Mouse (Mus musculus): ENCODE results near the gene Plppr3.
A peak's percentile ranks its signal among the peaks of the same experiment; 100 is the strongest.
"Not testable (repeated sequence)": the region's sequence is repeated elsewhere in the genome, so short reads cannot be mapped to it uniquely, and the experiment has no call there.

Gene Plppr3

DNA sequence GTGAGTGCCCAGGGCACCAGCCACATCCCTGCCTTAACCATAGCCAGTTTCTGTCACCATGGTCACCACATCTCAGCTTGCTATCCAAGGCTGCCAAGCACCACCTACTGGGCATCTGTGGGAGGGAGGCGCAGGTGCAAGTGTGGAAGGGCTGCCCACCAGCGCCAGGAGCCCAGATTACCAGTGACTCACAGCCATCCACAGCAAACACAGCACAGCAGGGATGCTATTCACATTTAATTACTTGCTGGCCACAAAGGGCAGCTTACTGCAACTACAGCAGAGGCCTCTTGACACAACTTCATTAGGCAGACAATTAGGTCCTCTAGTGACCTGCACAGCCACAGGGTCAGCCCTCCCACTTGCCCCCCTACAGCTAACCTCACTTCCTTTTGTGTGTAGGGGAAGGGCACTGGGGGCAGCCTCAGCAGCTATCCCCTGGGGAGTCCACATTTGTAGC lies 26.5 kb upstream of the Plppr3 start:
- DNase-seq (ENCODE audit: low spot score in 2 of 2), result peak in 1 of 2 experiments; percentile 77

DNA sequence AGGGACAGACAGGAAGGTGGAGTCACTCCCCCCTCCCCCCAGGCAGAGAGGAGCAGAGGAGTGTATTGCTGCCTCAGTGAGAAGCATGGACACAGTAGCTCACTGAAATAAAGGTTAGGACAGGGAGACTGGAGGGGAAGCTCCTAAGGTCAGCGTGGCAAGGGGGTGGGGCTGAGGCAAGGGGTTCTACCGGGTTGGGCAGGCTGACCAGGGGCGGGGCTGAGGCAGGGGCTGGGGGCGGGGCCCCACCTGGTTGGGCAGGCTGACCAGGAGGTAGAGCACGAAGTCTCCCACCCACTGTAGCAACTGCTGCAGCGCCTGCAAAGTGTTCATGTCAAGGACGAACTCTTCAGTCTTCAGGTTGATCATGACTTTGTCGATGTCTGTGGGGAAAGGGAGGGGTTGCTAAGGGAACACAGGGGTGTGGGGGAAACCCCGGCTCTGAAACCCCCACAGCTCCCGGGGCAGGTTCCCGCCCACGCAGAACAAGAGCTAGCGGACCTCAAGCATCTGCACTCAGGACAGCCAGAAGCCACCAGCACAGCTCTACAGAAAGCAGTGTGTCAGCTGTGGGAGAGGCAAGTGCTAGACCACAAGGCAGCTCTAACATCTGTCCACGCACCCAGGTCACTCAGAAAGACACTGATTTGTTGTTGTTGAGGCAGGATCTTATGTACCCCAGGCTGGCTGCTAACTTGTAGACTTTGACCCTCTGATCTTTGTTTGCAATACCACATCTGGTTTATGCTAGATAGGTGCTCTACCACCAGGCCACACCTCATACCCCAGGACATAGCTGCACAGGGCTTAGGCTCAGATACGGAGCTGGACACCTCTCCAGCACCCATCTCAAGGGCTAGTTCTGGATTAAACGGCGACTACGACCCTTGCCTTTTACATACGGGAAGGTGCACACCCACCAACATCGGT lies 23.1 kb upstream of the Plppr3 start:
- DNase-seq (ENCODE audit: low spot score in 2 of 2), result no peak

DNA sequence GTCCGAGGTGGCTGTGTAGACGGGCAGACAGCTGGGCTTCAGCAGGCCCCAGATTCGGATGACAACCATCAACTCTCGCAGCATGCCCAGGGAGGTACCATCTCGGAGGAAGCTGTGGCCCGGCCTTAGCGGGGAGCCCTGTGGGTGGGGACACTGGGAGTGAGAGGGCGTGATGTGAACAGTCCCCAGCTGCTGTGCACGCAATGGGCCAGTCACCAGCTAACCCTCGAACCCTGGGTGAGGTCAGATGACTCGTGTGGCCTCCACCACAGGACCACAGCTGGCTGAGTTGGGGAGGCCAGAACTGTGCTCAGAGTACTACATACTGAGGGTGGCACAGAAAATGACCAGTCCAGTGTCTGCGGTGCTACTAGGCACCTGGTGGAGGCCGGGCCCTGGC lies 22.4 kb upstream of the Plppr3 start:
- DNase-seq (ENCODE audit: low spot score in 2 of 2), result no peak

DNA sequence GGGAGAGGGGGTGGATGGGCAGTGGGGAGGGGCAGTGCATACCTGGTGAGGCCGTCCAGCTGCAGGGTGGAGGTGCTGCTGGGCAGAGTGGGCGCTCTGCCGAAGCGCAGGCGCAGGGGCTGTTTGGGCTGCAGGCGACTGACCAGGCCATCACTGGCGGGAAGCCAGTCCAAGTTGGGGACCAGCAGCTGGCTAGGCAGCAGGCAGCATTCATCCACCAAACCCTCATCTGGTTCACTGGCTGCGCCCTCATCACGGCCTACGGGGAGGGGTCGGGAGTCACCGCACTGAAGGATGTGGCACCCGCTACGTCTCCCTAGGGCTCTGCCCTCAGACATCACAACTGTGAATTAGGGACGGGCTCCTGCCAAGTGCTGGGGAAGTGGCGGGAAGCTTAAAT lies 21.9 kb upstream of the Plppr3 start:
- no peak for DNase-seq (ENCODE audit: low spot score in 2 of 2)

DNA sequence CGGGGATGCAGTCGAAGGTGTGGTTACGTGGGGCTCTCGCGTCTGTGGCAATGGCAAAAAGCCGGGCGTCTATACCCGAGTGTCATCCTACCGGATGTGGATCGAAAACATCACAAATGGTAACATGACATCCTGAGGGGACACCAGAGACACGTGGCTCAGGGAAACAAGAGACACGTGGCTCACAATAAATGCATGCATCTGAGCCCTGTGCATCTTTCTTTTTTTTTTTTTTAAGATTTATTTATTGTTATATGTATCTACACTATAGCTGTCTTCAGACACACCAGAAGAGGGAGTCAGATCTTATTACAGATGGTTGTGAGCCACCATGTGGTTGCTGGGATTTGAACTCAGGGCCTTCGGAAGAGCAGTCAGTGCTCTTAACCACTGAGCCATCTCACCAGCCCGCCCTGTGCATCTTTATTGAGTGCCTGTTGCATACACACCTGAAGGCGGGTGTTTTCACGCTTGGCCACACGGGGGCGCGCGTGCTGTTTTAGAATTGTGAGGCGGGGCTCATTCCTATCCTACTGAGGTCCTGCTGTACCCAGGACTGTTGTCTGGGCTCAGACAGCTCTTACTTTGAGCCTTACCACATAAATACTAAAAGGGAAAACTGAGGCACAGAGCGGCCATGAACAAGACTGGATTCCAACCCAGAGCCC lies 18.2 kb upstream of the Plppr3 start:
- DNase-seq (ENCODE audit: low spot score in 2 of 2), result peak in 1 of 2 experiments; percentile 81

DNA sequence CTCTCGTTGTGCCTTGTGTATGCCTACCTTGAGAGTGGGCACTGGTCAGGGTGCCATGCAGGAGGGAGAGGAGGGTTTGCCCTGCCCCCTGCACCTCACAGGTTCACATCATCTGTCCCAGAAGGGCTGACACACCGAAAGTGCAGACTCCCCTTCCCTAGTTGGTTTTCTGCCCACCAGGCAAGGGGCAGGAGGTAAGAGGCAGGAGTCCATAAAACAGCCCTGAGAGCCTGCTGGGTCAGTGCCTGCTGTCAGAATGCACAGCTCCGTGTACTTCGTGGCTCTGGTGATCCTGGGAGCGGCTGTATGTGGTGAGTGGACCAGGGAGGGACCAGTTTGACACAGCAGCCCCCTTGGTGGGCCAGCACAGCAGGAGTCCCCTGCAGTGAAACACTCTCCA lies 16.2 kb upstream of the Plppr3 start, which contains the start of gene Cfd:
TSS of gene Cfd (plus strand) at position 184 of the 400 bp plus-strand sequence.
- DNase-seq (ENCODE audit: low spot score in 2 of 2), result no peak

DNA sequence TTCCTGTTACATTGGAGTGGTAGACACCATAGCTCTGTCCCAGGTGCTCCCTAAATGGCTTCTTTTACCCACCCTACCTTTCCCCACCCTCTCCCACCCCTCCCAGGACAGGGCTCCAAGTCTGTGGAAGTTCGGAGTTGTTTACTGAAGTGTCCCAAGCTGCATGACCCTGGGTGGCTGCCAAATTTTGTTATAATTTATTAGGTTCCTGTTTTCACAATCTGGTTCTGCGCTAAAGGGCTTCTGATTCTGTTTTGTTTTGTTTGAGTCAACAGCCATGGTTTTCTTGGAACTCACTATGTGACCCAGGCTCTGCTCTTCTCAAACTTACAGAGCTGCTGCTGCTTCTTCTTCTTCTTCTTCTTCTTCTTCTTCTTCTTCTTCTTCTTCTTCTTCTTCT lies 15.0 kb upstream of the Plppr3 start:
- no peak for DNase-seq (ENCODE audit: low spot score in 2 of 2)

DNA sequence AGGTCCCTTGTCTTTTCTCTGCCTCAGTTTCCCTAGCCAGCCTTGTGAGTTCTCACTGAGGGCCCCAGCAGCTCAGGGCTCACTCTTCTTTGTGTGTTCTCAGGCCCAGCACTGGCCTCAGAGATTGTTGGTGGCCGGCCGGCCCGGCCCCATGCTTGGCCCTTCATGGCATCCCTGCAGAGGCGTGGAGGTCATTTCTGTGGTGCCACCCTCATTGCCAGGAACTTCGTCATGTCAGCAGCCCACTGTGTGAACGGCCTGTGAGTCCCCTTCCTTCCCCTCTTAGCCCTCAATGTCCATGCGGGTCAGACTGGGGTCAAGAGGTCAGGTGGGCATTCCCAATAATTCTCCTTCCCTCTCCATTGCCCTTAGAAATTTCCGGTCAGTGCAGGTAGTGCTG lies 12.2 kb upstream of the Plppr3 start:
- DNase-seq (ENCODE audit: low spot score in 2 of 2), result no peak

DNA sequence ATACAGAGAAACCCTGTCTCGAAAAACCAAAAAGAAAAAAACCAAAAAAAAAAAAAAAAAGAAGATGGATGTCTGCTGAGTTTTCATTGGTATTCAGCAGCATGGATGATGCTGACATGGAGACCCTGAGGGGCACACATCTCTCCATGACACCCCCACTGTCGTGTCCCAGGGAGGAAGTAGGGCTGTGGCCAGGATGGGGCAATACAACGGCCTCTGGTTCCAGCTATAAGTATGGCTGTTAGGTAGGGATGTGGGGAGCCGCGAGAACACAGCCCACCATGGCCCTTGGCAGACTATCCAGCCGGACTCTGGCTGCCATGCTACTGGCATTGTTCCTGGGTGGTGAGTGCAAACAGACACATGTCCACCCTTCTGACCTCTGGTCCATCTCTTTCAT lies 11.6 kb upstream of the Plppr3 start, which contains the start of gene Elane:
TSS of gene Elane (plus strand) at position 194 of the 400 bp plus-strand sequence.
- no peak for DNase-seq (ENCODE audit: low spot score in 2 of 2)

DNA sequence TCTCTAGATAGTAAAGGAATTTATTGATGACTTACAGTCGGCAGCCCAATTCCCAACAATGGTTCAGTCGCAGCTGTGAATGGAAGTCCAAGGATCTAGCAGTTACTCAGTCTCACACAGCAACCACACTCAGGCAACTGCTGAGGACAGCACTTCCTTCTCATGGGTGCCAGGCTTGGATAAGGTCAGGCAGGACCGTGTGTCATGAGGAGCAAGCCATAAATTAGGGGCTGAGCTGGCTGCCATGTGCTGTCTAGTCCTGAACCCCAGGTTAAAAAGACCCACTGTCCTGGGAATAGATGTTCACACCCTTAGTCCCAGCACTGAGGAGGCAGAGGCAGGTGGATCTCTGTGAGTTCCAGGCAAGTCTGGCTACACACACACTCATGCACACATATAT lies 10.5 kb upstream of the Plppr3 start:
- DNase-seq (ENCODE audit: low spot score in 2 of 2), result not testable (repeated sequence)

DNA sequence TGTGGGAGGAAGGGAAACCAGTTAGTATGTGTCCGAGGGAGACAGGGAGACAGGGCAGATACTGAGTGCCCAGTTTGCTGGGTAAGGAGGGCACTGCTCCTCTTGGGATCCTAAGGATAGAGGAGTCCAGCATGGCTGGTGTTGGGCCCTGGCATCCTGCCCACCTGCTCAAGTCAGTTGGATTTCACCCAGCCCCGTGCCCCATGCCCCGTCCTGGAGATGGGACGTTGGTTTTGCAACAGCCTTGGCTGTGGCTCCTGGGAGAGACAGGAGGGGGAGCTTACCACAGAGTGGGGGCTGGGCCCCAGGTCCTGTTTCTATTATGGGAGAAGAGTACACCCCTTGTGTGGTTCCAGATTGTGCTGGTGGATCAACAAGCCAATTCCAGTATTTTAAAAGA lies 10.0 kb upstream of the Plppr3 start:
- no peak for DNase-seq (ENCODE audit: low spot score in 2 of 2)

DNA sequence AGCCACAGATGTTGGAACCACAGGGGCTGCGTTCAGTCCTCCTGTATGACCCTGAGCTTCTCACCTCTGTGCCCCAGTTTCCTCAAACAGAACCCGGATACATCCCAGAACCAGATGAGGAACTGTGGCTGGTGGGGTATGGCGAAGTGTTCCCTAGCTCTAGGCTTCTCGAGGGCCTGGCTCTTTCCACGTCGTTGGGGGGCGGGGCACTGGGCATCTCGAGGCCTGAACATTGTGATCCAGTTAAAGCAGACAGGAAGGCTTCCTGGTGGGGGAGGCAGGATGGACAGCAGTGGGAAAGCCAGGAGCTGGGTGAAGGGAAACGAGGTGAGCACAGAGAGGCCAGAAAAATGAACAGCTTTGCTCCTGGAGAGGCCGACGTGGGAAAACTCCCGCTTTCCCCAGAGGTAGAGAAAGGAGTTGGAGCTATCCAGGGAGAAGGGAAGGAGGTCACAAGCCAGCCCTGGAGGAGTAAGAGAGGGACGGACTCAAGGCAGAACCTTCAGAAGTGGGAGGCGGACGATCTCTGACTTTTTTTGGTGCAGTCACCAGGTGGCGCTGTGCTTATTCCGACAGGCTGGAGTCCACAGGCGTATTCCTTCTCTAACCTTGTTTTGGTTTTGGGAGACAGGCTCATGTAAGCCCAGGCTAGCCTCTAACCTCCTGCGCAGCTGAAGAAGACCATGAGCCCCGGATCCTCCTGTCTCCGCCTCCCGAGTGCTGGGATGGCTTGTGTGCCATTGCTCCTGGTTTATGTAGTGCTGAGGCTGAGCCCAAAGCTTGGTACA lies 9.1 kb upstream of the Plppr3 start:
- DNase-seq (ENCODE audit: low spot score in 2 of 2), result peak in 1 of 2 experiments; percentile 82

DNA sequence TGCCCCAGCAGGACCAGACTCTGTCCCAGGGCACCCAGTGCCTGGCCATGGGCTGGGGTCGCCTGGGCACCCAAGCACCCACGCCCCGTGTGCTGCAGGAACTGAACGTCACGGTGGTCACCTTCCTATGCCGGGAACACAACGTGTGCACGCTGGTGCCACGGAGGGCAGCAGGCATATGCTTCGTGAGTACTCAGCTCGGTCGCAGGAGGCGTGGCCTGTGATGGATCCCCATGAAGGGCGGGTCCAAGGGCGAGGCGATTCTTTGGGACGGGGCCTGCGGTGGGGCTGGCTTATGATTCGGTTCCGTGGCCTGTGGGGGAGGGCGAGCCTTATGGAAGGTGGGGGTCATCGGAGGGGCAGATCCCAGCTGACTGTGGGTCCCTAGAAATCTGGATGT lies 7.5 kb upstream of the Plppr3 start:
- no peak for DNase-seq (ENCODE audit: low spot score in 2 of 2)

DNA sequence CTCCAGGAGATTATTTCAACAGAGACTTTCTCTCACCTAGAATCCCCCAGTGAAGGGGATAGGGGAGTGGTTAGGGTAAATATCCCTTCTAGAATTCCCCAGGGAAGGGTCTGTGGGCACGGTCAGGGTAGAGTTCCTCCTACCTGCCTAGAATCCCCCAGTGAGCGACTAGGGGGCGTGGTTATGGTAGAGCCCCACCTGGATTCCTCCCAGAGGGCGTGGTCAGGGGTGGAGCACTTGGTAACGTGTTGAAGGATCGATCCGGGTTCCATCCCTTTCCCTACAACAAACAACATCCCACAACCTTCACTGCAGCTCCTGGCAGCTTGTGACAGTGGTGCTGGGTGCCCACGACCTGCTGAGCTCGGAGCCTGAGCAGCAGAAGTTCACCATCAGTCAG lies 6.3 kb upstream of the Plppr3 start:
- peak in 1 of 2 experiments; percentile 42 for DNase-seq (ENCODE audit: low spot score in 2 of 2)

DNA sequence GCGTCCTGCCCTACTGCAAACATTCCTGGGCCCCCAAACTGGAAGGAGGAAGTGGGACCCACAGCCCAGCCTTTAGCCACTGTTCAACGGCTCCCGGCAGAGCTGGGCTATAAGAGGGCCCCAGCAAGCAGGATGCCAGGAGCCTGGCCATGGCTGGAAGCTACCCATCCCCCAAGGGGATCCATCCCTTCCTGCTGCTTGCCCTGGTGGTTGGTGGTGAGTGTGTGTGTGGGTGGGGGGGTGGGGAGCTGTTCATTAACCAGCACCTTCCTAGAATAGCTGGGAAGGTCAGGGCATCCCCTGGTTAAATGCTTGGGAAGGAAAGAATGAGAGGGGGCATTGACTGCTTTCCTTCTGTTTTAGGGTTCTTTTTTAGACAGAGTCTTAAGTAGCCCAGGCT lies 5.1 kb upstream of the Plppr3 start:
- DNase-seq (ENCODE audit: low spot score in 2 of 2), result no peak

DNA sequence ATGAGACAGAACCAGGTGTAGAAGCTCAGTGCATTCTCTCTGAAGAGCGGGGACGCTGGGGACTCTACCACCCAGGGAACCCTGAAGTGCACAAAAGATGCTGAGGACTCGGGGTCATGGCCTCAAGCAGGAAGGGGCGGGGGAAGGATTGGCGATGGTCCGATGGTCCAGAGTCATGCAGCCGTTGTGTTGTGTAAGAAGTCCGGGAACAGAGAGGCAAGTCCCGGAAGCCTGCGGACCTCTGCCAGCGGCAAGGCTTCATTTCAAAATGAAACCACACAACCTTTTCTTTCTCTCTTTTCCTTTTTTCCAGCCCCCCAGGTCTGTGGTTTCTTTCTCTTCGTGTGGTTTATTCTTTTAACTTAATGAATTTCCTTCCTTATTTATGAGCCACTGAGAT lies 3.3 kb upstream of the Plppr3 start:
- no peak for DNase-seq (ENCODE audit: low spot score in 2 of 2)

DNA sequence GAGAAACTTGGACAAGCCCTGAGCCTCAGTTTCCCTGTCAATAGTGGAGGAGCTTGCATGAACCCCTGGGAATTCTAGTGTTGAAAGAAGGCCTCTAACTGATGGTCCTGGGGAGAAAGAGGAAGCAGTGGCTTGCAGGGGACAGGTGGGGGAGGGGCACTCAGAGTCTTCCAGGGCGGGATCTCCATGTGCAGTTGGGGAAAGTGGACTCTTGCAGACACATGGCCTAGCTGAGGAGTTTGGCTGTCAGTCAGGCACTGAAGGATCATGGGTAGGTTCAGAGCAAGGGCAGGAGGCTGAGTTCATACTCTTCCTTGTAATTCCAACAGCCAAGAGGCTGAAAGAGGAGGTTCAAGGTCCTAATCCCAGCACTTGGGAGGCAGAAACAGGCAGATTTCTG lies 2.7 kb upstream of the Plppr3 start:
- peak in 1 of 2 experiments; percentile 36 for DNase-seq (ENCODE audit: low spot score in 2 of 2)

DNA sequence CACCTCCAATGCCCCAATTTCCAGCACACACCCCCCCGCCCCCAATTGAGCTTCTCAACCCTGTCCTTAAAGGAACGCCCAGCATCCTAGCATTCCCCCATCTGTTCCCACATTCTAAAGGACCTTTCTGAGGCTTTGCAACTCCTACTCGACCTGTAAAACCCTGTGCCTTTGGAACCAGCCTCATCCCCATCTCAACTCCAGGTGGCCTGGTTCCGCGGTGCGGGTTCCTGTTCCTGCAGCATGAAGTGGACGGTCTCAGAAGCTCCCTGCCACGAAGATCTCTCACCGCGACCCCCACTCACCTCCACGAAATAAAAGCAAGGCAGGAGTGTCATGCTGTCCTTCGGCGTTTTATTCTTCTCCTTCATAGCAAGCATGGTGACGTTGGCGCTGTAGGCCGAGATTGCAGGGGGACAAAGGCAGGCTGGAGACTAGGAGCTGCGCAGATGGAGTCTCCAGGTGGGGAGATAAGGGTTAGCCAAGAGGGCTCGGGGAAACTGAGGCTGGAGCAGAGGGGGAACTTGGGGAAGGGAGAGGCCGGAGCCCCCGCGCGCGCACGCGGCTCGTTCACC lies 632 bp downstream of the Plppr3 start:
- DNase-seq (ENCODE audit: low spot score in 2 of 2), result no peak

DNA sequence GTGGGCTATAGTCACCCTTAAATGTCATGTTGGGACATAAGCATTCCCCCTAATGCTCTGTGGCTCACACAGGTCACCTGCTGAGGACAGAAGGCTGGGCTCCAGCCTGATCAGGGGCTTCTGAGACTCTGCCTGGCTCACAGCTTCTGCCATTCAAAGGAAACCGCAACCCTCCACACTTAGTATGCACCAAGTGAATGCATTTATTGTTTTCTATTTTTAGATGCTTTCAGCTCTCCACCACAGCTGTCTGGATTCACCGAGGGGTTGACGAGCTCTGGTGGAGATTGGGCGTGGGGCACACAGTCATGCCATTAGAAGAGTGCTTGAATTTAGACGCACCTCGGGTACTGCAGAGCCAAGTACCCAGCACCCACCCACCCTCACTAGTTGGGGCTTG lies 1.1 kb downstream of the Plppr3 start:
- peak in 1 of 2 experiments; percentile 44 for DNase-seq (ENCODE audit: low spot score in 2 of 2)

DNA sequence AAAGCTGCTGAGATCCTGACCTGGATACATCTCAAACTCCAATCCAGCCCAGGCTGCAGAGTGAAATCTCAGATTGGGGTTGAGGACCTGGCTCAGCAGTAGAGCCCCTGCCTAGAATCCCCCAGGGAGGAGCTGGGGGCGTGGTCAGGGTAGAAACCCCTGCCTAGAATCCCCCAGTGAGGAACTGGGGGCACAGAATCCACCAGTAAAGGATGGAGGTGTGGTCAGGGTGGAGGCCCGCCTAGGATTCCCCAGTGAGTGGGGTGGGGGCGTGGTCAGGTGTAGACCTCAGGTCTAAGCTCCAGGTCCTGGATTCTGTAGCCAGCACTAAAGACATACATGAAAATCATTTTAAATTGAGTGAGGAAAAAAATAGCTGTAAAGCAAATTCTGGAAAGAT lies 1.6 kb downstream of the Plppr3 start:
- DNase-seq (ENCODE audit: low spot score in 2 of 2), result peak in 1 of 2 experiments; percentile 47

DNA sequence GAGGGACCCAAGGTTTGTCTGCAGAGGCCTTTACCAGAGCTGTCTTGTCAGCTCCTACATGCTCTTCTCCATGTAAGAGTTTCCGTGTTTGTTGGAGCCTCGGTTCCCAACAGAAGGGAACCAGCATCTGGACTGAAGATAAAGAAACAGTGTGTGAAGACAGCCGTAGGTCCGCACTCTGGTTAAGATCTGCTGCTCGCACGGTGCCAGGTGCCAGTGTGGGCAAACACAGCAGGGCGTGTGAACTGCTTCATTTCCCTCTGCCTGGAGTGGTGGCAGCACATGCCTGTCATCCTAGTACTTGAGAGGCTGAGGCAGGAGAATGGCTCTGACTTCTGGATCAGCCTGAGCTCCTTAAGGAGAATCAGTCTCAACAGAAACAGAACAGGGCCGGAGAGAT lies 2.6 kb downstream of the Plppr3 start:
- DNase-seq (ENCODE audit: low spot score in 2 of 2), result peak in 1 of 2 experiments; percentile 63

DNA sequence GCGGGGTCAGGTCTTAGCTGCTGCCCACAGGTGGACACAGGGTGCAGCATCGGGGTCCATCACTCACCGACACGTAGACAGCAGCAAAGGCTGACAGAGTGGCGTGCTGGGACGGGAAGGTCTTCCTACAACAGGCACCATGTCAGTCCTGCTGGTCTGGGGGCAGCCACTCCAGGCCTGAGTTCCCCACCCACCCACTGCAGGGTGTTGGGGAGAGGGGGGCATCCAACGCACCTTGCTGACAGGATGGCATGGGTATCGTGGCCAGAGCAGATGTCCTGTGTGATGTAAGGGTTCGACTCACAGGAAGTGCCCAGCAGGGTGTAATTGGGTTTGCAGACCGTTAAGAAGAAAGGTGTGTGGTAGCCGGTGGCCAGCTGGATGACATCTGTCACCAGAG lies 7.8 kb downstream of the Plppr3 start:
- no peak for DNase-seq (ENCODE audit: low spot score in 2 of 2)
